Mouse (Mus musculus) megakaryocyte, adult 5-6 weeks (primary cell): ENCODE results near the gene Fntb. TPM values are rescaled to one million over a fixed set of nuclear protein-coding genes. Genes with fewer than 3 reads are reported as not detected.

Experiments
- ATAC-seq: 2 replicates; pipeline ENCODE4 v1.8.0; 2016; ENCODE audit warnings: mild to moderate bottlenecking, inconsistent platforms; ENCODE audit not compliant: poor library complexity, severe bottlenecking
- total RNA-seq, 2 experiments: library from RNA; stranded (forward) in 1 of 2; stranded (reverse) in 1 of 2; fragments of 153-499, 151-499 nt in 1 of 2; fragments of 221-1000, 200-1000 nt in 1 of 2; gene quantifications; 2 replicates each; pipeline versions ENCODE4 v1.2.3 to v1.2.4; 2015 to 2017

Fntb gene
- total RNA-seq, 2 experiments from 2014 or later = 2.8 to 3.1 TPM

DNA sequence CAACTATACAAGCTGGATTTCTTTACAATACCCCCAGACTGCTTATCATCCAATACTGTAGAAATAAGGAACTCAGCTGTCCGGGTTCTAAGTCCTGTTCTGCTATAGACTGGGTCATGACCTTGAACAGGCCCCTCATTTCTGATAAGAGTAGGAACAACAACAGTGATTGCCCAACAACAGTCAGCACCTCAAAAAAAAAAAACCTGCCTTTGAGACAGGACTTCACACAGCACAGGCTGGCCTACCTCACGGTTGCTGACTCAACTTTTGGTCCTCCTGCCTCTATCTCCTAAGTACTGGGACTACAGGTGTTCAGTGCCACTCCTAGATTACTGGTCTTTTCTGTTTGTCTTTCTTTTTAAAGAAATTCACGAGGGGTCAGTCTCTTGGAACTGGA lies 183.4 kb downstream of the Fntb start:
- ATAC-seq = peak; percentile 45

DNA sequence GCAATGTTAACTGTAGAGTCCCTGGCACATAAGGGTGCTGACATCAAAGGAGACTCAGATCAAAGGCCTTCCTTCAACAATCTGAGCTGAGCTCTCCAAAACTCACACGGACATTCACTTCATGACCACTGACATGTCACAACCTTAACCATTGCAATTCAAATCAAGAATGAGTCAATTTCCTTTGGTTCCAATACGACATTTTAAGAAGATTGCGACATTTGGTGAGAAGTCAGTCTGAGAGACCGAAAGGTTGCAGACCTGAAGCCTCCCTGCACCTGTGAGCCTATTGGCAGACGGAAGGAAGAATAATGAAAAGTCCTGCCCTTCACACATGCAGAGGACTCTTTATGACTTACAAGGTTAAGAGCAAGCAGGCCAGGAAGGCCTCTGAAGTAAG lies 184.9 kb downstream of the Fntb start:
- peak; percentile 82 for ATAC-seq

DNA sequence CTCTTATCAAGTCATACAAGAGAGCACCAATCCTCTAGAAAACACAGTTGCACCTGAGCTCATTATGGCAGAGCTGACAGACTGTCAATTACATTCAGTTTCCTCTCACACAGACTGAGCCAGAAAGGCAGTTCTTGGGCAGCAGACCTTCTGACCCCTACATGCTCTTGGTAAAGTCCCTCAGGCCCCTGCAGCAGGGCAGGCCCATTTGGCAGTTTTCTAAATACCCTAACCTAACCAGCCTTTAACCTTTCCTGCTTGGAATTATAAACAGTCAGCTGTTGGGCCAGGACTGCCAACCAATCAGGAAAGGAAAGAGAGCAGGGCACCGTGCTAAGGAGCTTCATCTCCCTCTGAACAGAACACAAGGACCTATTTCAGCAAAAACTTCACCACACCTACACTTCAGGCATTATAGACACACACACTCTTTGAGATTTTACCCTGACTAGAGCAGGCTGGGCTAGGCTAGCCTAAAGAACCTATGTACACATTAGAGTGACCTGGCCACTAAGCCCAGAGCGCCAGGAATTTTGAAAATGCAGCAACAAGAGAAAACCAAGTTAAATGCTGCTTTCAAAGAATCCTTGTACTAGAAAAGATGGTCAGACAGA lies 188.5 kb downstream of the Fntb start:
- no peak for ATAC-seq

DNA sequence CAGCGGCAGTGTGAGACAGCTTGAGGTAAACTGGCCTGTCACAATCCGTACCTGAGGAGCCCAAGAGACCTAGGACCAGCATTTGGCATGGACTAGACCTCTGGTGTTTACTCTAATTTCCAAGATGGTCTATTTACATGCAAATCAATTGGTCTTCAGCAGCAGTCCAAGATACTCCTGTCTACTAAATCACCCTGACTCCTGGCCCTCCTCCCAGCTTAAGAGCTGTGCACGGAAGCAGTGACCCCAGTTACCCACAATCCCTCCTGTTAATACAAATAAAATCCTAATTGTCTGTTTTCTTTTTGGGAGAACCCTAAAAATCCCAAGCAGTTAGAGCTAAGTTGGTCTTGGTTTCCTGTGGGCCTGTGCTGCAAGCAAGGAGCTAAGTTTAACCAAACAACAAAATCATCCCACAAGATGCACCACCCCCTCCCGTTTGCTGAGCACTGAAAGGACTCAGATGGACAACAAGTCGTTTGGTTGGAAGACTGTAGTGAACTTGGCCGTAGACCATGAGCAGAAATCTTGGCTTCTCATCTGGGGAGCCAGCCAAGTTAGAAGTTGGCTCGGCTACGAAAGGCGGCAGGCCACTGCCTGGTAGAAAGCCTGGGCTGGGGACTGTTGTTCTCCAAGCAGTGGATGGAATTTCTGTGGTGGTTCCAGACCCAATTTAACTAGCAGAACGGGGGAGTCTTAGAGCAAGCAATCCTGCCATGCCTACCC lies 189.5 kb downstream of the Fntb start:
- no peak for ATAC-seq

DNA sequence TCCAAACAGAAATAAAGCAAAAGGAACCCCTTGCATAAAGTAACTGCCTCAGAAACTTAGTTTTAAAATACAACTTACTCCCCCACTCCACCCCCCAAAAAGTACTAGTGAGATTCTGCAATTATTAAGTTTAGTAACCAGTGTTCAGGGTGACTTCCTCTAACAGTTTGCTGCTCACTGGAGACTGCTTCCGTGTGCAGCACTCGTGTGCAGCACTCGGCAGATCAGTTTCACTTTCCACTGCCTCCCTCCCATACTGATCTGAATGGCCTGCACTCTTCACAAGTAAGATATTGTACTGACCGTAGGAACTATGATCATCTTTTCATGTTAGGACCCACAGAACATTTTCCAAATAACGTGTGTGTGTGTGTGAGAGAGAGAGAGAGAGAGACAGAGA lies 192.3 kb downstream of the Fntb start:
- ATAC-seq = peak; percentile 54

DNA sequence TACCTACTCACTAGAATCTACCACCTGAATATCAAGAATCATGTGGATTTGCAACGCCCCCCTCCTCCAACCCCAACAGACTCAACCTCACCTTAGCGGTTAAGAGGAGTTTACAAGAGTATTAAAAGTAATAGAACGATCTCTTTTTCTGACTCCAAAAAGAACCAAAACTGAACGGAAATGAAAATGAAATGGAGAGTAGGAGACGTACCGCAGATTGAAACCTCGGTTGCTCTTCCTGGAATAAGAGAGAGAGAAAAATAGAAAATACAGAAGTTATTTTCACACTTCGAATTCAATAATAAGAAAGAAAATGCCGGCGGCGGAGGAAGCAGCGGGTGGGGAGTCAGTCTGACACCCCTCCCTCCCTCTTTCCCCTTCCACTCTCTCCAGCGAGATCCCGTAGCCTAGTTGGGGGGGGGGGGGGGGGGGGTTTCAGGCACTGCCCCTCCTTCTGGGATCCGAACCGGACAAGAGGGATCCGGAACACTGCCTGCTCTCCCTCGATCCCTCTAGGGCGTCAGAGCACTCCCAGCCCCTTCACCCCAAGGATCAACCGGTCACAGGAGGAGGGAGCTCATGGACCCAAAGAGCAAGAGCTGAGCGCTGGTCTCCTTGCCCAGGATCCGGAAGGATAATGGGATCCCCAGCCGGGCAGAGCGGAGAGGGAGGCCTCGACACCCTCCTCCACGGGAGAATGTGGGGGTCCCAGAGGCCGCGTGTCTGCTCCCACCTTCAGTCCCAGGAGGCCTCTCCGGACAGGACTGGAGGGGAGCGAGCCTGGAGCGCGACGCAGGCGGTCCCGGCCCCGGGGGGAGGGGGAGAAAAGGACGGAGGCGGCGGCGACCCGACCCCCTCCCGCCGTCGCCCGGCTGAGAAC lies 195.9 kb downstream of the Fntb start:
- ATAC-seq = no peak

DNA sequence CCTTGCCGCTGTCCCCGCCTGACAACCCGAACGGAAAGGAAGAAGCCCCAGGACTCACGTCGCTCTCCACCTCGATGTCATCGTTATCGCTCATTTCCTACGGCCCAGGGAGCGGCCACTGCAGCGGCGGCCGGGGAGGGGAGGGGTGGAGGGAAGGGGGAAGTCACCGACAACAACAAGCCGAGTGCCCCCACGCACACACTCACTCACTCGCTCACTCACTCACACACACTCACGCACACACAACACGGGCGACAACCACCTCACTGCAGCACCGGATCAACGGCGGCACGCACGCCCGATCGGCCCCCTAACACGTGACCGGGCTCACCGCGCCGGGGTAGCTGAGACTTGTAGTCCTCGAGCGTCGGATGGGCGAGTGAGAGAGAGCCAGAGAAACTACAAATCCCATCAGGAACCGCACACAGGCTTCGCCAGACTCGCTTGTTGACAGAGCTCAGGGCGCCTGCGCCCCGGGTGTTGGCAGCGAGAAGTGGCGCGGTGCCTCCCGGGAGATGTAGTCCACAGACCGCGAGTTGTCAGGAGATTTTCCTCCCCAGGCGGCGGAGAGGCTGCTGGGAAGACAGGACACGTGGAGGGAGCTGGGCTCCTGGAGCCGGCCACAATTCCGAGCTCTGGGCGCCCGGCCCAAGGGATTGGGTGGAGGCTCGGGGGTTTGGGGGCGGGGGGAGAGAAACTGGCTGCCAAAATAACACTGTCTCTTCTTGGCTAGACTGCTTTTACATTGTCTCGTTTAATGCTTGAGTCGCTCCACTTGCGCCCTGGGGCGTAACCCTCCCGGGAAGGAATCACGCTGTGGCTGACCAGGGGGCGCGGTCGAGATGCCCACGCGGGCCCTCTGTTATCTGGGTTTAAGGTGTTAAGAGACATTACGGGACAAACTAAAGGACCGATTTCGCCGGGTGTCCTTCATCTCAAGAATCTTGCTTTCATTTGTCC lies 196.8 kb downstream of the Fntb start, which contains the start of gene Max:
TSS of gene Max (minus strand) at position 270 of the 960 bp plus-strand sequence.
- ATAC-seq = peak; percentile 83

DNA sequence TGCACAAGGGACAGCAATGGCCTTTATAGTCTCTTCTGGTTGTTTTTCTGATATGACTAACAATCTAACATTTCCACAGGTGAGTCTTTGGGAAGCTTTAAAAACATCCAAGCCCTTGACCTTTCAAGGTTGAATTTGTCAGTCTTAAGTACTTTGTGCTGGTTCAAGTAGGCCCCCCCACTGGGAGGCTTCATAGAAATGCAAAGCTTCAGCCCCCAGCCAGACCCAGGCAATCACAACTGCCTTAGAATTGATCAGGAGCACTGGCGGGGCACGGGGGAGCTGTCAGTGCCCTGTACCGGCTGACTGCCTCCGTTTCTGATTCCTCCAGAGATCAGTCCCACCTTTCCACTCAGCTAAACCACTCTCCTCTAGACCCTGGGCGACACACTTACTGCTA lies 199.7 kb downstream of the Fntb start:
- ATAC-seq = no peak

DNA sequence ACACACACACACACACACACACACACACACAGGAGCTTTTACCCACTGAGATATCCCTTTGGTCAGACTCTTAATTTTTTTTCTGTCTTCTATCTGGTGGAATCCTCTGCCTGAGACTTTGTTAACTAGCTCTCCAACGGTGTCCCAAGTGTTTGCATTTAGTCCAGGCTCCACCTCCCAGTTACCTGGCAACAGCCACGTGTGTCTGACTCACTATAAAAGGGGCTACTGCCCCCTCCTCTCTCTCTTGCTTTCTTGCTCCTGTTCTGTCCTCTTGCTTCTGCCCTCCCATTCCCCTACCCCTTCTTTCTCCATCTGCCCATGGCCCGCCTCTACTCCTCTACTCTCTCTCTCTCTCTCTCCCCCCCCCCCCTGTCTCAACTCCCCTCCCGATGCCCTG lies 200.5 kb downstream of the Fntb start:
- ATAC-seq = no peak

Other genes starting within 250 kb of the Fntb start
- 40.4 and 44.3 TPM in 2 replicates for gene Plekhg3, start 234.7 kb upstream of the Fntb start, total RNA-seq (2015)
- gene Plekhg3, start 234.7 kb upstream of the Fntb start, total RNA-seq (2017) = 46.6 and 50.5 TPM in 2 replicates
- 1.3 and 2.3 TPM in 2 replicates for gene Sptb, start 55.0 kb upstream of the Fntb start, total RNA-seq (2015)
- gene Sptb, start 55.0 kb upstream of the Fntb start, total RNA-seq (2017) = 2.4 and 6.1 TPM in 2 replicates
- gene Churc1, start 51 bp upstream of the Fntb start, total RNA-seq (2015) = 43.5 and 78.3 TPM in 2 replicates
- gene Churc1, start 51 bp upstream of the Fntb start, total RNA-seq (2017) = 32.6 and 37.0 TPM in 2 replicates
- not detected in 2 replicates for gene Gpx2, start 30.0 kb downstream of the Fntb start, total RNA-seq (2015)
- gene Gpx2, start 30.0 kb downstream of the Fntb start, total RNA-seq (2017) = not detected in 2 replicates
- gene Rab15, start 57.3 kb downstream of the Fntb start, total RNA-seq (2015) = not detected in 2 replicates
- gene Rab15, start 57.3 kb downstream of the Fntb start, total RNA-seq (2017) = not detected in 2 replicates
- 130 and 142 TPM in 2 replicates for gene Max, start 196.6 kb downstream of the Fntb start, total RNA-seq (2015)
- gene Max, start 196.6 kb downstream of the Fntb start, total RNA-seq (2017) = 125 and 175 TPM in 2 replicates